Mouse (Mus musculus): ENCODE measurements at regions not wholly inside any gene's neighbourhood (a gene's known extent, or its start where the extent isn't known, plus 50 kb on each side); places are given as distances from the start of the nearest gene placed in this dataset.

DNA sequence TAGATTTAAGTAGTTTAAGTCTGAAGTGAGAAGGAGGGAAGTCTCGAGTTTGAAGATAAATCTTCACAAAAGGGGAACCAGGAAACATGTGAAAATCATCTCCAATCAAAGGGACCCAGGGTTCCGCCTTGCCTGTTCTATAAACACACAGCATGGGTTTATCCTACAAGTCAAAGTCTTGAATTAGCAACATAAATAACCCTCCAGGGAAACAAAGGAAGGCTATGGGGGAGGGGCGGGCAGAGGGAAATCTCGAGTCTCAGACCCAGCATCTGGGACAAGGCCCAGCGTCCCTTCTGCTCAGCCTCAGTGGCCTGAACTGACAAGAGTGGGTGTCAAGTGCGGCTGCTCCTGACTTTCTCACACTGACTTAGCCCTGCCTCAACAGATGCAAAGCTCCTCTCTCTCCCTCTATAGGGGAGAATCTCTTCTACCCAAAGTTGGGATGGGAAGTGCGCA lies 240.3 kb upstream of the Lrig3 start:
- ATAC-seq (ENCODE audit: insufficient read depth, low read depth) = no peak
- H3K36me3 ChIP-seq (replicated peaks; ENCODE audit: control insufficient read depth, insufficient read depth, low read length) = no peaks in the 10 kb centered on the region
- H3K27me3 ChIP-seq (ENCODE audit: control insufficient read depth, insufficient read depth, low read length) = no peaks in the 10 kb centered on the region
- H3K9ac ChIP-seq (replicated peaks; ENCODE audit: low read depth, low read length) = no peak overlapping the region
- H3K27ac ChIP-seq (ENCODE audit: low read depth) = no peak overlapping the region
- H3K4me2 ChIP-seq (ENCODE audit: low read depth, low read length) = no peak overlapping the region
- H3K4me3 ChIP-seq (ENCODE audit: low read depth, low read length) = no peak overlapping the region
- no peaks in the 10 kb centered on the region for H3K9me3 ChIP-seq (replicated peaks; ENCODE audit: control insufficient read depth, low read length)
- H3K4me1 ChIP-seq (ENCODE audit: control insufficient read depth, insufficient read depth) = 0 out of 2 replicates have a peak, but pooled peaks cover 3% of the 10 kb centered on the region
- TF ChIP-seq CTCF (IDR thresholded peaks at IDR 0.05; ENCODE audit: low read depth) (no peak), EP300 (IDR thresholded peaks at IDR 0.05; ENCODE audit: low read depth) (no peak)
- no peak for DNase-seq (ENCODE audit: low spot score)
- 30% methylated on average over 7 of the region's 7 CpGs for WGBS

DNA sequence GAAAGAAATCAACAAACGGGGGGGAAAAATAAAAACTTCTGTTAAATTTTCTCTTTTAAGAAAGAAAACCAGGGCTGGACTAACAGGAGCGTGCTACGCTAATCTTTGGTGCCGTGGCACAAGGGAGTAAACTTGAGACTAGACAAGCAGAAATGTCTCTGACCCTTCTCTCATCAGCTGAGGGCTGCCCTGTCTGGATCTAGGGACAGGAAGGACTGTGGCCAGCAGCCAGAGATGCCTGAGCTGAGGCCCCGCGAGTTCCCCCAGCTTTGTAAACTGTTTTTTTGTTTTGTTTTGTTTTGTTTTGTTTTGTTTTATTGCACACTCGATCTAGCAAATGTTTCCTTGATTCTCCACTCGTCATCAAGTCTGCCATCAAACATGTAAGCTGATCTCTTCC lies 239.4 kb upstream of the Lrig3 start:
- TF ChIP-seq CTCF (IDR thresholded peaks at IDR 0.05; ENCODE audit: low read depth) (no peak), EP300 (IDR thresholded peaks at IDR 0.05; ENCODE audit: low read depth) (no peak)
- Histone ChIP-seq H3K27ac (ENCODE audit: low read depth) (no peak overlapping the region), H3K4me1 (ENCODE audit: control insufficient read depth, insufficient read depth) (0 out of 2 replicates have a peak, but pooled peaks cover 3% of the 10 kb centered on the region), H3K9ac (replicated peaks; ENCODE audit: low read depth, low read length) (no peak overlapping the region), H3K4me2 (ENCODE audit: low read depth, low read length) (no peak overlapping the region), H3K27me3 (ENCODE audit: control insufficient read depth, insufficient read depth, low read length) (no peaks in the 10 kb centered on the region), H3K36me3 (replicated peaks; ENCODE audit: control insufficient read depth, insufficient read depth, low read length) (no peaks in the 10 kb centered on the region), H3K9me3 (replicated peaks; ENCODE audit: control insufficient read depth, low read length) (no peaks in the 10 kb centered on the region), H3K4me3 (ENCODE audit: low read depth, low read length) (no peak overlapping the region)
- 46% methylated on average over 8 of the region's 8 CpGs for WGBS
- ATAC-seq (ENCODE audit: insufficient read depth, low read depth) (no peak), DNase-seq (ENCODE audit: low spot score) (no peak)

DNA sequence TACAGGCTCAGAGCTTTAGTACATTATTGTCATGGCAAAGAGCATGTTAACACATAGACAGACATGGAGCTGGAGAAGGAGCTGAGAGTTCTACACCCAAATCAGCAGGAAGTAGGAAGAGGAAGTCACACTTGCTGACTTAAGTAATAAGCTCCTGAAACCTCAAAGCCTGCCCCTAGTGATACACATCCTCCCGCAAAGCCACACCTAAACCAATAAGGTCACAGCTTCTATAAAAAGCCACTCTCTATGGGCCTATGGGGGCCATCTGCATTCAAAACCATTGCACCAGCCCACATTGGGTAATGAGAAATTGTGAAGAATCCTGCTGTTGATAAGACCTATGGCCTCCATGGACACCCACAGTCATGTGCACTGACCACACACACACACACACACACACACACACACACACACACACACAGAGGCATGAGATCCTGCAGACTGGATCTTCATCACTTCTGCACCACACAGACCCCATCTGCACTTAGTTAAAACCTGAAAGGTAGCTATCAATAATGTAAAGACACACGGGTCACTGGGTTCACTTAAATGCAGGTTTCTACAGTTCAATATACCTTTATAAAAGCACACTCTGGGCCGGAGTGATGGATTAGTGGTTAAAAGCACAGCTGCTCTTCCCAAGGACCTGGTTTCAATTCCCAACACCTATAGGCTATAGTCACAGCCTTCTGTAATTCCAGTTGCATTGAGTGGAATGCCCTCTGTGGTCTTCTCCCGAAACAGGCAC lies 230.0 kb upstream of the Lrig3 start:
- Histone ChIP-seq H3K36me3 (replicated peaks; ENCODE audit: control insufficient read depth, insufficient read depth, low read length) (no peaks in the 10 kb centered on the region), H3K27ac (ENCODE audit: low read depth) (no peak overlapping the region), H3K9ac (replicated peaks; ENCODE audit: low read depth, low read length) (no peak overlapping the region), H3K27me3 (ENCODE audit: control insufficient read depth, insufficient read depth, low read length) (no peaks in the 10 kb centered on the region), H3K9me3 (replicated peaks; ENCODE audit: control insufficient read depth, low read length) (no peaks in the 10 kb centered on the region), H3K4me1 (ENCODE audit: control insufficient read depth, insufficient read depth) (no peaks in the 10 kb centered on the region), H3K4me2 (ENCODE audit: low read depth, low read length) (no peak overlapping the region), H3K4me3 (ENCODE audit: low read depth, low read length) (no peak overlapping the region)
- TF ChIP-seq EP300 (IDR thresholded peaks at IDR 0.05; ENCODE audit: low read depth) = no peak
- TF ChIP-seq CTCF (IDR thresholded peaks at IDR 0.05; ENCODE audit: low read depth) = no peak
- no peak for DNase-seq (ENCODE audit: low spot score)
- no peak for ATAC-seq (ENCODE audit: insufficient read depth, low read depth)
- WGBS = 83% methylated on average over 4 of the region's 4 CpGs

DNA sequence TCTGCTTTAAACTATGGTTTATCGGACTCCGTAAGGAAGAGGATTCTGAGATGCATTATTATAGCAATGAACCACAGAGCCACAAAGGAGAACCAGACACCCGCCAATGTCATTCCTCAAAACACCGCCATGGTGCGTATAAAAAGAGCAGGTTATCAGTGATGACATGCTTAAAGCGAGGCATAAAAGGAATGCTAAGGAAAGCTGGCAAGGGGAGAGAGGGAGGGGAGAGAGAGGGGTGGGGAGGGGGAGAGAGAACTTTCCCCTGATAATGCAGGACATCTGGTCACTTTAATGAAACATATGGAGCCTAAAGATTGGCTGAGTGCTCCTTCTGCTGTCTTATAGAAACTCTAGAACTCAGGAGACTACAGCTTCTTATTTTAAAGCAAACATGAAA lies 222.8 kb upstream of the Lrig3 start:
- Histone ChIP-seq H3K36me3 (replicated peaks; ENCODE audit: control insufficient read depth, insufficient read depth, low read length) (no peaks in the 10 kb centered on the region), H3K4me2 (ENCODE audit: low read depth, low read length) (no peak overlapping the region), H3K27ac (ENCODE audit: low read depth) (no peak overlapping the region), H3K4me3 (ENCODE audit: low read depth, low read length) (no peak overlapping the region), H3K27me3 (ENCODE audit: control insufficient read depth, insufficient read depth, low read length) (no peaks in the 10 kb centered on the region), H3K9ac (replicated peaks; ENCODE audit: low read depth, low read length) (no peak overlapping the region), H3K4me1 (ENCODE audit: control insufficient read depth, insufficient read depth) (no peaks in the 10 kb centered on the region), H3K9me3 (replicated peaks; ENCODE audit: control insufficient read depth, low read length) (no peaks in the 10 kb centered on the region)
- ATAC-seq (ENCODE audit: insufficient read depth, low read depth) = no peak
- WGBS = 31% methylated on average over 6 of the region's 6 CpGs
- TF ChIP-seq EP300 (IDR thresholded peaks at IDR 0.05; ENCODE audit: low read depth) (no peak), CTCF (IDR thresholded peaks at IDR 0.05; ENCODE audit: low read depth) (no peak)
- DNase-seq (ENCODE audit: low spot score) = no peak

DNA sequence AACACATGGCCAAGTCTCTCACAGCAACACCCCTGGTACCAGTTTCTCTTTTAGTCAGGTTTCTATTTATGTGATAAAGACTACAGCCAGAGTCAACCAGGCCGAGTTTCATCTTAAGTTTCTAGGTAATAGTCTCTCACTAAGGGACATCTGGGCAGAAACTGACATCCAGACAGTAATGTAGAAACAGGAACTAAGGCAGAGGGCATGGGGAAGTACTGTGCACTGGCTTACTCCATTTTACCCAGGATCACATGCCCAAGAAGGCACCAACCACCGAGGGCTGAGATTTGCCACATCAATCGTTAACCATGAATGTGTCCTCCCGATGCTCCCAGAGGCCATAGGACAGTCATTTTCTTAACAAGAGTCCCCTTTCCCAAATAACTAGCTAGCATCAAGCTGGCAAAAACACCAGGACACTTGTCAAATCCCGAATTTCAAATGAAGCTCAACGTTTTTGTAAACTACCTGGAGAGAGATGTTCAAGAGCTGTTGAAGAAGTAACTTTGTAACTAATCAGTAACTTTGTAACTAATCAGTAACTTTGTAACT lies 216.9 kb upstream of the Lrig3 start:
- ATAC-seq (ENCODE audit: insufficient read depth, low read depth) (no peak), DNase-seq (ENCODE audit: low spot score) (no peak)
- TF ChIP-seq EP300 (IDR thresholded peaks at IDR 0.05; ENCODE audit: low read depth) (no peak), CTCF (IDR thresholded peaks at IDR 0.05; ENCODE audit: low read depth) (no peak)
- Histone ChIP-seq H3K27me3 (ENCODE audit: control insufficient read depth, insufficient read depth, low read length) (no peaks in the 10 kb centered on the region), H3K4me1 (ENCODE audit: control insufficient read depth, insufficient read depth) (no peaks in the 10 kb centered on the region), H3K36me3 (replicated peaks; ENCODE audit: control insufficient read depth, insufficient read depth, low read length) (no peaks in the 10 kb centered on the region), H3K4me3 (ENCODE audit: low read depth, low read length) (no peak overlapping the region), H3K27ac (ENCODE audit: low read depth) (no peak overlapping the region), H3K9me3 (replicated peaks; ENCODE audit: control insufficient read depth, low read length) (no peaks in the 10 kb centered on the region), H3K9ac (replicated peaks; ENCODE audit: low read depth, low read length) (no peak overlapping the region), H3K4me2 (ENCODE audit: low read depth, low read length) (no peak overlapping the region)
- 53% methylated on average over 6 of the region's 6 CpGs for WGBS

Data from heart, postnatal 0 days (tissue).